Mouse (Mus musculus) heart, adult 2 months (tissue): Measurements from ENCODE around the gene BC025920.
A peak's percentile ranks its signal among the peaks of the same experiment; 100 is the strongest.

ENCODE experiments used
- CTCF ChIP-seq: fragments of 200-600 bp; IDR thresholded peaks from 2 replicates; pipeline ENCODE4 v1.8.1; 2022; ENCODE audit warnings: antibody characterized with exemption, mild to moderate bottlenecking, moderate library complexity
- EP300 ChIP-seq: fragments of 200-500 bp; IDR thresholded peaks from 2 replicates; pipeline ENCODE4 v1.6.1; 2011; ENCODE audit warnings: low read depth, low read length, control low read depth; ENCODE audit not compliant: insufficient read depth
- POLR2A ChIP-seq: fragments of 200-500 bp; IDR thresholded peaks from 2 replicates; pipeline ENCODE4 v1.6.1; 2011; ENCODE audit warnings: mild to moderate bottlenecking, low read depth, low read length, control low read depth; ENCODE audit not compliant: insufficient read depth

DNA sequence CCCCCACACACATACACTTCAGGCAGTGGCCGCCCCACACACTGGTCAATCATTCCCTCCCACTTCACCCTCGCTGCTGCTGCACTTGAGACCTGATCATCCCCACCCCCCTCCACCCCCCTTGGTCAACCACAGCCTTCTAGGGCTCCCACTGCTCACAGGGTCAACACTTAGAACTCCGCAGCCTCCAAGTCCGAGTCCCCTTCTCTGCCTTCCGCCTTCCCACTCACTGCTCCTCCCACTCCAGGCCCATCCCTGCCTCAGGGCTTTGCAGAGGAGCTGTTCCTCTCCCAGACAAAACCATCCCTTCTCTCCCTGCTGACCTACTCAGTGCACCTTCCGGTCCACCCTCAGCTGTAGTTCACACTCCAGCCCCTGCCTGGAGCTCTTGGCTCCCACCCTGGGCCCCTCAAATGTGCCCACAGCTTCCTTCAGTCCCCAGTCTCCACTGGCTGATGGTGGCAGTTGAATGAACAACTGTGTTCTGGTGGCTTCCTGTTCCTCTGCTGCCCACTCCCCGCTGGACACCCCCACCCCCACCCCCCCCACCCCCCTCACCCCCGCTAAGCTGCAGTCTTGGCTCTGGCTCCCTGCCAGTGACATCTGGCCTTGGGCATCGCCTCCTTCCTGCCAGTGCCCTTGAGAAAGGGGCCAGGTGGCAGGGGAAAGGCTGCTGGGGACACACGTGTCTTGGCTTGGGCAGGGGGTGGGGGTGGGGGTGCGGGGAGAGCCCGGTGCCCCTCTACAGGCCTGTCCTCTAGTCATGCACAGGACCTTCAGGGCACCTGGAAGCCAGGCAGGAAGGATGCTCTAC is 8.7 kb upstream of the BC025920 start:
- TF ChIP-seq CTCF, result no peak
- peak; percentile 47; the same call in 1 of the 2 replicates for TF ChIP-seq POLR2A
- no peak for TF ChIP-seq EP300
